Mouse (Mus musculus) heart, adult 8-10 months (tissue): ENCODE data around the gene Olfr308. TPM values are rescaled to one million over a fixed set of nuclear protein-coding genes. Genes with fewer than 3 reads are reported as not detected.
"Not testable (repeated sequence)": the region's sequence is repeated elsewhere in the genome, so short reads cannot be mapped to it uniquely, and the experiment has no call there.

Source experiments
- DNase-seq: peaks from one replicate; pipeline ENCODE4 v3.0.0; 2022; ENCODE audit warnings: low spot score
- microRNA-seq: library from miRNA; unstranded; fragments of <30 nt; microRNA quantifications from one replicate; pipeline ENCODE4 v1.2.0, GENCODE M21; 2022
- total RNA-seq, 4 experiments: library from RNA; stranded (reverse); gene quantifications; 2 replicates each; pipeline ENCODE4 v1.2.4; 2022

Olfr308 gene
- not detected for total RNA-seq

GRCm38 (mm10) chr7:86325530-86325929, at the start of gene Olfr308:
Gene Olfr308 (minus strand): TSS chr7:86325630.
- no peak for DNase-seq

GRCm38 (mm10) chr7:86366828-86367227, 41.4 kb upstream of the Olfr308 start, which contains the start of gene Olfr305:
Gene Olfr305 (minus strand): TSS chr7:86366928.
- no peak for DNase-seq

GRCm38 (mm10) chr7:86346296-86346695, 20.9 kb upstream of the Olfr308 start:
- DNase-seq, result not testable (repeated sequence)

GRCm38 (mm10) chr7:86344253-86344652, 18.8 kb upstream of the Olfr308 start:
- no peak for DNase-seq

- DNase-seq, result no peak
Measured at GRCm38 (mm10) chr7:86342881-86343565, 17.6 kb upstream of the Olfr308 start.

- DNase-seq, result no peak
Measured at GRCm38 (mm10) chr7:86337486-86337885, 12.1 kb upstream of the Olfr308 start, which contains the start of gene Olfr307. Gene Olfr307 (minus strand): TSS chr7:86337586.

GRCm38 (mm10) chr7:86321323-86321722, 4.1 kb downstream of the Olfr308 start:
- no peak for DNase-seq

GRCm38 (mm10) chr7:86313608-86314007, 11.8 kb downstream of the Olfr308 start, which contains the start of gene Olfr309:
Gene Olfr309 (minus strand): TSS chr7:86313708.
- DNase-seq, result no peak

- no peak for DNase-seq
Measured at GRCm38 (mm10) chr7:86277072-86277471, 48.4 kb downstream of the Olfr308 start, which contains the start of gene Olfr310. Gene Olfr310 (minus strand): TSS chr7:86277172.

Small RNA genes lying within 50 kb of the gene (microRNA-seq; reads per million reads assigned to microRNA genes)
- not detected for gene Gm23192

Other genes with a start within 250 kb of the Olfr308 start
- gene Vmn2r75, start 153.9 kb downstream of the Olfr308 start, total RNA-seq, result not detected
- not detected for gene Vmn2r76, start 79.3 kb downstream of the Olfr308 start, total RNA-seq
- gene Olfr310, start 48.5 kb downstream of the Olfr308 start, total RNA-seq, result not detected
- not detected for gene Olfr309, start 11.9 kb downstream of the Olfr308 start, total RNA-seq
- not detected for gene Olfr307, start 12.0 kb upstream of the Olfr308 start, total RNA-seq
- not detected for gene Olfr305, start 41.3 kb upstream of the Olfr308 start, total RNA-seq
- gene Olfr304, start 61.0 kb upstream of the Olfr308 start, total RNA-seq, result not detected
- not detected for gene Olfr303, start 72.2 kb upstream of the Olfr308 start, total RNA-seq
- not detected for gene Olfr301, start 78.2 kb upstream of the Olfr308 start, total RNA-seq
- gene Olfr299, start 134.3 kb upstream of the Olfr308 start, total RNA-seq, result not detected
- not detected for gene Olfr298, start 166.9 kb upstream of the Olfr308 start, total RNA-seq
- not detected for gene Olfr297, start 194.3 kb upstream of the Olfr308 start, total RNA-seq